Mouse (Mus musculus): Measurements from ENCODE around the gene Ptcd1.

DNA sequence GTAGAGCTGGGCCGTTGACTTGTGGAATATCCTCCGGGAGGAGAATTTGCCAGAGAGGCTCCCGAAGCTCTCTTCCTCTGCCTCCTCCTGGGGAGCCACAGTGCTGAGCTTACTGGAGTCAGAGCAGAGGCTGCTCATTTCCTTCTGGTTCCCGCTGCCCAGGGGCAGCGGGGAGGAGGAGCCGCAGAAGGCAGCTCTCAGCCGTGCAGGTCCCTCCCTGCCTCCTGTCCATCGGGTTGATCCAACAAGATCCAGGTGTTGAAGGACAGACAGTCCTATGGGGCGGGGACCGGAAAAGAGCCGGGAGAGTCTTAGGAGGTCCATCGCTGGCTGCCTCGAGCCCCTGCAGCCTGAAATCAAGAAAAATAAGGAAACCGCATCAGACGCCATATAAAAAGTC, 1.7 kb downstream of the Ptcd1 start:
- TF ChIP-seq POLR2A (IDR thresholded peaks at IDR 0.05; ENCODE audit: control insufficient read depth, low read depth, low read length), result no peak
- no peak for TF ChIP-seq CTCF (IDR thresholded peaks at IDR 0.05; ENCODE audit: control insufficient read depth, insufficient read depth, insufficient replicate concordance, low read depth, low read length)

All from testis, adult 2 months (tissue).